Comparison of ENCODE assay signal across 7 mouse cellular contexts in the genomic region with DNA sequence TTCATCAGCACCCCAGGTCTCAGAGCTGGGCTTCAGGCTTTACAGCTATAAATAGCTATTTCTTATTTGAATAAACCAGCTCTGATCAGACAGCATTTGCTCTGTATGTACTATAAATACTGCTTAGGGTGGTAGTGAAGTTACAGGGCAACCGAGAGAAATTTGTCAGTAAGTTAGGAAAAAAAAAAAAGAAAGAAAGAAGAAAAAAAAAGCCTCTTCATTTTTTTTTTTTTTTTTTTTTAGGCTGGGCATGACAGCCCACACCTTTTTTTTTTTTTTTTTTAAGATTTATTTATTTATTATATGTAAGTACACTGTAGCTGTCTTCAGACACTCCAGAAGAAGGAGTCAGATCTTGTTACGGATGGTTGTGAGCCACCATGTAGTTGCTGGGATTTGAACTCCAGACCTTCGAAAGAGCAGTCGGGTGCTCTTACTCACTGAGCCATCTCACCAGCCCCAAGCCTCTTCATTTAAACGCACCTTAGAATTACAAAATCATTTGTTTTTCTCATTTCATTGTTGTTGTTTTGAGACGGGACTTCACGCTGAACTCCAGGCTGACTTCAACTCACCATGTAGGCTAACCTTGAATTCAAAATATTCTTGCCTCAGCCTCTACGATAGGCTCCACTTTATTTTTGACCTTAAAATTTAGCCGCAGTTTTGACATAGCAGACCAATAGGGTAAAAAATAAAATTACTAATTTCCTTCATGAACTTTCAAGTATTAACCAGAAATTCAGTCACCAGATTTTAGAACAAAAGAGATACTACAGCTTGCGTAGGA. TPM values are rescaled to one million over a fixed set of nuclear protein-coding genes. Genes with fewer than 3 reads are reported as not detected.
DNase-seq lines count a peak whose midpoint lies in the region; ATAC-seq and TF ChIP-seq lines count a peak whose summit lies in the region.

No protein-coding gene starts in this region.

- no peak overlapping the region for H3K9ac ChIP-seq in lung, postnatal 0 days (replicated peaks; ENCODE audit: low read depth)
- H3K9ac ChIP-seq in limb, embryonic 12.5 days (replicated peaks) = 0 out of 2 replicates have a peak overlapping the region, but pooled peaks have one; percentile 27
- no peak overlapping the region for H3K9ac ChIP-seq in stomach, embryonic 14.5 days (replicated peaks; ENCODE audit: low read depth, low read length)

- no peak for ATAC-seq in lung, postnatal 0 days
- ATAC-seq in limb, embryonic 12.5 days (ENCODE audit: insufficient number of reproducible peaks, insufficient read depth, low FRiP score, low TSS enrichment, low read depth) = peak; percentile 26; the same call in 1 of the 2 replicates
- peak; percentile 8; the same call in 1 of the 2 replicates for ATAC-seq in stomach, embryonic 14.5 days (ENCODE audit: insufficient number of reproducible peaks, insufficient read depth, low FRiP score, low read depth)

- no peaks in the 10 kb centered on the region for H3K9me3 ChIP-seq in lung, postnatal 0 days (ENCODE audit: low read length)
- no peaks in the 10 kb centered on the region for H3K9me3 ChIP-seq in forebrain, embryonic 10.5 days
- no peaks in the 10 kb centered on the region for H3K9me3 ChIP-seq in limb, embryonic 12.5 days
- no peaks in the 10 kb centered on the region for H3K9me3 ChIP-seq in stomach, embryonic 14.5 days (ENCODE audit: control insufficient read depth, low read depth, low read length)

- no peaks in the 10 kb centered on the region for H3K36me3 ChIP-seq in lung, postnatal 0 days (ENCODE audit: insufficient read depth, low read length)
- no peaks in the 10 kb centered on the region for H3K36me3 ChIP-seq in forebrain, embryonic 10.5 days (replicated peaks)
- no peaks in the 10 kb centered on the region for H3K36me3 ChIP-seq in limb, embryonic 12.5 days
- H3K36me3 ChIP-seq in stomach, embryonic 14.5 days (ENCODE audit: control insufficient read depth, insufficient read depth, low read length) = 0 out of 2 replicates have a peak, but pooled peaks cover 2% of the 10 kb centered on the region

- no peak for TF ChIP-seq EP300 in lung, postnatal 0 days (IDR thresholded peaks at IDR 0.05)

- peak; percentile 30 for DNase-seq in lung, postnatal 0 days (ENCODE audit: low spot score)
- DNase-seq in lung, postnatal 10 days = no peak
- no peak for DNase-seq in forebrain, embryonic 10.5 days (ENCODE audit: extremely low spot score, low spot score)
- DNase-seq in cerebellum, postnatal 25 days = no peak
- no peak for DNase-seq in thymus, postnatal 0 days (ENCODE audit: low spot score)

- no peaks in the 10 kb centered on the region for H3K27me3 ChIP-seq in lung, postnatal 0 days (replicated peaks; ENCODE audit: insufficient read depth, low read length)
- H3K27me3 ChIP-seq in forebrain, embryonic 10.5 days (ENCODE audit: poor library complexity, severe bottlenecking) = no peaks in the 10 kb centered on the region
- no peaks in the 10 kb centered on the region for H3K27me3 ChIP-seq in limb, embryonic 12.5 days
- H3K27me3 ChIP-seq in stomach, embryonic 14.5 days (ENCODE audit: control insufficient read depth, insufficient read depth, low read length) = no peaks in the 10 kb centered on the region

- 25% methylated on average over 10 of the region's 10 CpGs for WGBS in lung, postnatal 0 days
- 31% methylated on average over 10 of the region's 10 CpGs for WGBS in forebrain, embryonic 10.5 days
- 28% methylated on average over 10 of the region's 10 CpGs for WGBS in limb, embryonic 12.5 days
- WGBS in stomach, embryonic 14.5 days = 25% methylated on average over 10 of the region's 10 CpGs

- peak overlapping the region; percentile 45 for H3K4me3 ChIP-seq in lung, postnatal 0 days (ENCODE audit: low read depth, low read length)
- peak overlapping the region; percentile 60 for H3K4me3 ChIP-seq in forebrain, embryonic 10.5 days
- peak overlapping the region; percentile 53 for H3K4me3 ChIP-seq in limb, embryonic 12.5 days (replicated peaks)
- H3K4me3 ChIP-seq in stomach, embryonic 14.5 days (ENCODE audit: low read depth, low read length) = peak overlapping the region; percentile 48

- no peak for TF ChIP-seq CTCF in lung, postnatal 0 days (IDR thresholded peaks at IDR 0.05)

- H3K27ac ChIP-seq in lung, postnatal 0 days (ENCODE audit: low read length) = no peak overlapping the region
- H3K27ac ChIP-seq in forebrain, embryonic 10.5 days = peak overlapping the region; percentile 76
- no peak overlapping the region for H3K27ac ChIP-seq in limb, embryonic 12.5 days
- H3K27ac ChIP-seq in stomach, embryonic 14.5 days (ENCODE audit: low read length) = no peak overlapping the region

- H3K4me2 ChIP-seq in lung, postnatal 0 days (replicated peaks; ENCODE audit: low read depth, low read length) = peak overlapping the region; percentile 55
- peak overlapping the region; percentile 63 for H3K4me2 ChIP-seq in limb, embryonic 12.5 days
- H3K4me2 ChIP-seq in stomach, embryonic 14.5 days (replicated peaks; ENCODE audit: low read depth, low read length) = peak overlapping the region; percentile 29

- peaks cover 5% of the 10 kb centered on the region; the same call in 1 of the 2 replicates for H3K4me1 ChIP-seq in lung, postnatal 0 days (ENCODE audit: insufficient read depth, low read depth, low read length)
- peaks cover 8% of the 10 kb centered on the region for H3K4me1 ChIP-seq in forebrain, embryonic 10.5 days
- no peaks in the 10 kb centered on the region for H3K4me1 ChIP-seq in limb, embryonic 12.5 days (replicated peaks)
- H3K4me1 ChIP-seq in stomach, embryonic 14.5 days (ENCODE audit: control insufficient read depth, insufficient read depth, low read length) = 0 out of 2 replicates have a peak, but pooled peaks cover 2% of the 10 kb centered on the region

RNA-seq across cellular contexts. Expression of gene Stard9, which starts 0.7 kb away (rescaled TPM):
- polyA plus RNA-seq in lung, postnatal 0 days (2015; fragmentation: Nextera tagmentation; extraction: Ambion mirVana) = 15.4 and 17.8 TPM in 2 replicates
- polyA plus RNA-seq in forebrain, embryonic 10.5 days (2016; fragmentation: Nextera tagmentation; extraction: Ambion mirVana) = 2.4 and 2.9 TPM in 2 replicates
- polyA plus RNA-seq in limb, embryonic 12.5 days (2016; fragmentation: Nextera tagmentation; extraction: Ambion mirVana) = 4.9 and 5.7 TPM in 2 replicates
- 10.0 and 10.5 TPM in 2 replicates for polyA plus RNA-seq in stomach, embryonic 14.5 days (2014; fragmentation: Nextera tagmentation; extraction: Ambion mirVana)
- polyA plus RNA-seq in thymus, postnatal 0 days (2015; fragmentation: Nextera tagmentation; extraction: Ambion mirVana) = 1.5 and 2.3 TPM in 2 replicates

RNA-seq across cellular contexts. Expression of gene Lrrc57, which starts 19.0 kb away (rescaled TPM):
- 24.7 and 28.2 TPM in 2 replicates for polyA plus RNA-seq in lung, postnatal 0 days (2015; fragmentation: Nextera tagmentation; extraction: Ambion mirVana)
- 29.3 and 32.0 TPM in 2 replicates for polyA plus RNA-seq in forebrain, embryonic 10.5 days (2016; fragmentation: Nextera tagmentation; extraction: Ambion mirVana)
- 24.6 and 27.3 TPM in 2 replicates for polyA plus RNA-seq in limb, embryonic 12.5 days (2016; fragmentation: Nextera tagmentation; extraction: Ambion mirVana)
- 16.8 and 20.1 TPM in 2 replicates for polyA plus RNA-seq in stomach, embryonic 14.5 days (2014; fragmentation: Nextera tagmentation; extraction: Ambion mirVana)
- polyA plus RNA-seq in thymus, postnatal 0 days (2015; fragmentation: Nextera tagmentation; extraction: Ambion mirVana) = 22.0 and 25.2 TPM in 2 replicates

RNA-seq across cellular contexts. Expression of gene Haus2, which starts 19.1 kb away (rescaled TPM):
- 13.2 and 14.2 TPM in 2 replicates for polyA plus RNA-seq in lung, postnatal 0 days (2015; fragmentation: Nextera tagmentation; extraction: Ambion mirVana)
- 40.5 and 43.7 TPM in 2 replicates for polyA plus RNA-seq in forebrain, embryonic 10.5 days (2016; fragmentation: Nextera tagmentation; extraction: Ambion mirVana)
- polyA plus RNA-seq in limb, embryonic 12.5 days (2016; fragmentation: Nextera tagmentation; extraction: Ambion mirVana) = 29.2 and 29.7 TPM in 2 replicates
- polyA plus RNA-seq in stomach, embryonic 14.5 days (2014; fragmentation: Nextera tagmentation; extraction: Ambion mirVana) = 24.6 and 26.9 TPM in 2 replicates
- polyA plus RNA-seq in thymus, postnatal 0 days (2015; fragmentation: Nextera tagmentation; extraction: Ambion mirVana) = 20.5 and 25.8 TPM in 2 replicates
